ENCODE assay signal across 11 mouse cellular contexts in genomic region chr8:87619118-87619517, GRCm38 (mm10). TPM values are rescaled to one million over a fixed set of nuclear protein-coding genes. Genes with fewer than 3 reads are reported as not detected.
A peak's percentile ranks its signal among the peaks of the same experiment; 100 is the strongest.
DNase-seq lines count a peak whose midpoint lies in the region; ATAC-seq and TF ChIP-seq lines count a peak whose summit lies in the region.
"Had no signal": no experiment of that assay in that cellular context is flagged by ENCODE, and none has a peak within 500 bp of the region (broad histone marks: within the 10 kb centered on the region; RNA-seq: fewer than 3 reads in every experiment).

No protein-coding gene starts in this region.

- H3K27me3 ChIP-seq in kidney, adult 2 months (replicated peaks; ENCODE audit: control insufficient read depth, insufficient read depth, low read length): no peaks in the 10 kb centered on the region

- H3K4me1 ChIP-seq in kidney, adult 2 months (ENCODE audit: control insufficient read depth, insufficient read depth, low read length): no peaks in the 10 kb centered on the region

- DNase-seq in adrenal gland, adult (ENCODE audit: inconsistent age in 2 of 2, low spot score in 1 of 2): peak; percentile 48 to 53
- DNase-seq in adrenal gland, adult 8-10 months: no peak
- peak; percentile 5 to 44 for DNase-seq in kidney, postnatal 25 days
- DNase-seq in kidney, adult 2 months: no peak
- peak; percentile 49 to 76 for DNase-seq in adrenal gland, postnatal 36 days
- peak; percentile 4 to 18 for DNase-seq in left cerebral cortex, adult 8-10 months (ENCODE audit: low spot score in 2 of 2)
- DNase-seq in testis, postnatal 10 days (ENCODE audit: low spot score): no peak

- WGBS in kidney, adult 2 months: 48% methylated on average over 7 of the region's 7 CpGs

- no peaks in the 10 kb centered on the region for H3K36me3 ChIP-seq in kidney, adult 2 months (ENCODE audit: control insufficient read depth, insufficient read depth, low read length)
- H3K36me3 ChIP-seq: heart, embryonic 15.5 days had no signal

- H3K27ac ChIP-seq in kidney, adult 2 months (ENCODE audit: insufficient read depth, low read depth, low read length): no peak overlapping the region
- H3K27ac ChIP-seq: heart, embryonic 15.5 days; liver, embryonic 14.5 days had no signal

- no peak for TF ChIP-seq CTCF in kidney, adult 2 months (conservative IDR thresholded peaks at IDR 0.05; ENCODE audit: insufficient read depth, insufficient read length, low read depth, low read length)

- H3K4me3 ChIP-seq in kidney, adult 2 months (ENCODE audit: insufficient read depth, low read depth, low read length): no peak overlapping the region
- H3K4me3 ChIP-seq: heart, embryonic 15.5 days had no signal

- TF ChIP-seq POLR2A in kidney, adult 2 months (IDR thresholded peaks at IDR 0.05; ENCODE audit: low read depth, low read length): no peak

- ATAC-seq in megakaryocyte-erythroid progenitor cell, adult 5-6 weeks (replicated peaks; ENCODE audit: low FRiP score, low TSS enrichment, poor library complexity, severe bottlenecking): no peak

RNA-seq across cellular contexts. Expression of gene 4933402J07Rik, which starts 55.5 kb away (rescaled TPM):
- under 1 TPM in 1 of 4 experiments, not detected in 3; 0.37 TPM for total RNA-seq in adrenal gland, adult 8-10 months (2022)
- 0.07 TPM in 1 of 2 replicates, not detected in the other for polyA plus RNA-seq in kidney, adult 2 months (2012; rRNA removed)
- total RNA-seq in adrenal gland, postnatal 36 days (2021): not detected
- not detected for total RNA-seq in left cerebral cortex, adult 8-10 months (2022)
- total RNA-seq in megakaryocyte-erythroid progenitor cell, adult 5-6 weeks (2014; fragmentation: Nextera tagmentation): not detected in 2 replicates
- not detected in 2 replicates for total RNA-seq in megakaryocyte-erythroid progenitor cell, adult 5-6 weeks (2017)
- polyA plus RNA-seq: C2C12; heart, embryonic 15.5 days; liver, embryonic 14.5 days had no signal

Comparison
In these comparisons a context has a peak if more than half of its experiments do, and no peak if none do; other contexts are left out.
1. DNase-seq: peak in adrenal gland, adult (2 of 2), kidney, postnatal 25 days (2 of 2), adrenal gland, postnatal 36 days (2 of 2) and left cerebral cortex, adult 8-10 months (2 of 2); none in adrenal gland, adult 8-10 months (single experiment), kidney, adult 2 months (single experiment) and testis, postnatal 10 days (single experiment).